Mouse (Mus musculus): Measurements from ENCODE around the gene Cpxm2. TPM values are rescaled to one million over a fixed set of nuclear protein-coding genes. Genes with fewer than 3 reads are reported as not detected.

The Cpxm2 gene
- polyA plus RNA-seq, 1 experiment from 2014 or later: 0.75 TPM

- Histone ChIP-seq H3K4me3 (no peak overlapping the region), H3K36me3 (no peaks in the 10 kb centered on the region), H3K4me1 (replicated peaks) (no peaks in the 10 kb centered on the region), H3K9me3 (no peaks in the 10 kb centered on the region), H3K27me3 (ENCODE audit: insufficient read depth, poor library complexity, severe bottlenecking) (no peaks in the 10 kb centered on the region), H3K27ac (no peak overlapping the region)
- WGBS: 85% methylated on average over 5 of the region's 5 CpGs
- no peak for DNase-seq (ENCODE audit: low spot score)
Measured at GRCm38 (mm10) chr7:132067951-132068350, 86.6 kb downstream of the Cpxm2 start.

GRCm38 (mm10) chr7:132067511-132067910 is 87.0 kb downstream of the Cpxm2 start:
- Histone ChIP-seq H3K27ac (no peak overlapping the region), H3K4me3 (no peak overlapping the region), H3K27me3 (ENCODE audit: insufficient read depth, poor library complexity, severe bottlenecking) (no peaks in the 10 kb centered on the region), H3K9me3 (no peaks in the 10 kb centered on the region), H3K36me3 (no peaks in the 10 kb centered on the region), H3K4me1 (replicated peaks) (no peaks in the 10 kb centered on the region)
- DNase-seq (ENCODE audit: low spot score): no peak
- 87% methylated on average over 5 of the region's 5 CpGs for WGBS

GRCm38 (mm10) chr7:132060116-132060515 is 94.4 kb downstream of the Cpxm2 start:
- Histone ChIP-seq H3K4me1 (replicated peaks) (no peaks in the 10 kb centered on the region), H3K9me3 (no peaks in the 10 kb centered on the region), H3K27ac (no peak overlapping the region), H3K27me3 (ENCODE audit: insufficient read depth, poor library complexity, severe bottlenecking) (no peaks in the 10 kb centered on the region), H3K36me3 (no peaks in the 10 kb centered on the region), H3K4me3 (no peak overlapping the region)
- 82% methylated on average over 7 of the region's 7 CpGs for WGBS
- no peak for DNase-seq (ENCODE audit: low spot score)

GRCm38 (mm10) chr7:132056565-132056964 is 98.0 kb downstream of the Cpxm2 start:
- WGBS: 73% methylated on average over 7 of the region's 7 CpGs

GRCm38 (mm10) chr7:132046662-132047061 is 107.9 kb downstream of the Cpxm2 start:
- 71% methylated on average over 4 of the region's 4 CpGs for WGBS
- Histone ChIP-seq H3K9me3 (no peaks in the 10 kb centered on the region), H3K4me3 (no peak overlapping the region), H3K4me1 (replicated peaks) (peaks cover 9% of the 10 kb centered on the region; the same call in 1 of the 2 replicates), H3K27me3 (ENCODE audit: insufficient read depth, poor library complexity, severe bottlenecking) (no peaks in the 10 kb centered on the region), H3K27ac (no peak overlapping the region), H3K36me3 (no peaks in the 10 kb centered on the region)
- no peak for DNase-seq (ENCODE audit: low spot score)

More at GRCm38 (mm10) chr7:132056565-132056964, 98.0 kb downstream of the Cpxm2 start:
- H3K4me3 ChIP-seq: no peak overlapping the region
- no peaks in the 10 kb centered on the region for H3K4me1 ChIP-seq (replicated peaks)
- DNase-seq (ENCODE audit: low spot score): no peak
- H3K9me3 ChIP-seq: no peaks in the 10 kb centered on the region
- no peaks in the 10 kb centered on the region for H3K27me3 ChIP-seq (ENCODE audit: insufficient read depth, poor library complexity, severe bottlenecking)
- H3K27ac ChIP-seq: no peak overlapping the region
- H3K36me3 ChIP-seq: no peaks in the 10 kb centered on the region

GRCm38 (mm10) chr7:132031940-132032531 is 122.5 kb downstream of the Cpxm2 start:
- DNase-seq (ENCODE audit: low spot score): no peak
- no peaks in the 10 kb centered on the region for H3K9me3 ChIP-seq
- H3K36me3 ChIP-seq: no peaks in the 10 kb centered on the region
- no peak overlapping the region for H3K4me3 ChIP-seq
- peaks cover 18% of the 10 kb centered on the region; the same call in 1 of the 2 replicates for H3K27me3 ChIP-seq (ENCODE audit: insufficient read depth, poor library complexity, severe bottlenecking)
- WGBS: 65% methylated on average over 6 of the region's 6 CpGs
- H3K27ac ChIP-seq: no peak overlapping the region
- H3K4me1 ChIP-seq (replicated peaks): peaks cover 17% of the 10 kb centered on the region

GRCm38 (mm10) chr7:132026671-132027070 is 127.9 kb downstream of the Cpxm2 start:
- H3K9me3 ChIP-seq: no peaks in the 10 kb centered on the region
- H3K27ac ChIP-seq: no peak overlapping the region
- 0 out of 2 replicates have a peak, but pooled peaks cover 8% of the 10 kb centered on the region for H3K4me1 ChIP-seq (replicated peaks)
- WGBS: 79% methylated on average over 6 of the region's 6 CpGs
- no peak overlapping the region for H3K4me3 ChIP-seq
- 0 out of 2 replicates have a peak, but pooled peaks cover 13% of the 10 kb centered on the region for H3K27me3 ChIP-seq (ENCODE audit: insufficient read depth, poor library complexity, severe bottlenecking)
- H3K36me3 ChIP-seq: no peaks in the 10 kb centered on the region
- DNase-seq (ENCODE audit: low spot score): no peak

GRCm38 (mm10) chr7:132025591-132025990 is 128.9 kb downstream of the Cpxm2 start:
- no peak overlapping the region for H3K27ac ChIP-seq

GRCm38 (mm10) chr7:132015933-132016332 is 138.6 kb downstream of the Cpxm2 start:
- no peaks in the 10 kb centered on the region for H3K27me3 ChIP-seq (ENCODE audit: insufficient read depth, poor library complexity, severe bottlenecking)
- H3K4me3 ChIP-seq: no peak overlapping the region
- no peak for DNase-seq (ENCODE audit: low spot score)
- 76% methylated on average over 3 of the region's 3 CpGs for WGBS
- no peaks in the 10 kb centered on the region for H3K36me3 ChIP-seq
- no peaks in the 10 kb centered on the region for H3K9me3 ChIP-seq
- H3K4me1 ChIP-seq (replicated peaks): peaks cover 32% of the 10 kb centered on the region
- H3K27ac ChIP-seq: no peak overlapping the region

More at GRCm38 (mm10) chr7:132025591-132025990, 128.9 kb downstream of the Cpxm2 start:
- 66% methylated on average over 6 of the region's 6 CpGs for WGBS
- DNase-seq (ENCODE audit: low spot score): no peak
- Histone ChIP-seq H3K4me3 (no peak overlapping the region), H3K4me1 (replicated peaks) (0 out of 2 replicates have a peak, but pooled peaks cover 7% of the 10 kb centered on the region), H3K36me3 (no peaks in the 10 kb centered on the region), H3K27me3 (ENCODE audit: insufficient read depth, poor library complexity, severe bottlenecking) (0 out of 2 replicates have a peak, but pooled peaks cover 11% of the 10 kb centered on the region), H3K9me3 (no peaks in the 10 kb centered on the region)

- Histone ChIP-seq H3K9me3 (no peaks in the 10 kb centered on the region), H3K4me3 (no peak overlapping the region), H3K4me1 (replicated peaks) (peaks cover 32% of the 10 kb centered on the region), H3K36me3 (no peaks in the 10 kb centered on the region), H3K27me3 (ENCODE audit: insufficient read depth, poor library complexity, severe bottlenecking) (no peaks in the 10 kb centered on the region), H3K27ac (no peak overlapping the region)
- peak; percentile 18 for DNase-seq (ENCODE audit: low spot score)
- 10% methylated on average over 3 of the region's 3 CpGs for WGBS
Measured at GRCm38 (mm10) chr7:132015193-132015592, 139.3 kb downstream of the Cpxm2 start.

- WGBS: 83% methylated on average over 5 of the region's 5 CpGs
Measured at GRCm38 (mm10) chr7:132013970-132014369, 140.6 kb downstream of the Cpxm2 start.

GRCm38 (mm10) chr7:132012969-132013679 is 141.4 kb downstream of the Cpxm2 start:
- H3K27ac ChIP-seq: peak overlapping the region; percentile 45; the same call in 1 of the 2 replicates
- H3K4me3 ChIP-seq: no peak overlapping the region
- peaks cover 32% of the 10 kb centered on the region for H3K4me1 ChIP-seq (replicated peaks)
- no peaks in the 10 kb centered on the region for H3K27me3 ChIP-seq (ENCODE audit: insufficient read depth, poor library complexity, severe bottlenecking)
- WGBS: 39% methylated on average over 1 of the region's 1 CpGs
- no peaks in the 10 kb centered on the region for H3K36me3 ChIP-seq
- DNase-seq (ENCODE audit: low spot score): no peak
- no peaks in the 10 kb centered on the region for H3K9me3 ChIP-seq

More at GRCm38 (mm10) chr7:132013970-132014369, 140.6 kb downstream of the Cpxm2 start:
- Histone ChIP-seq H3K36me3 (no peaks in the 10 kb centered on the region), H3K4me1 (replicated peaks) (peaks cover 32% of the 10 kb centered on the region), H3K27ac (no peak overlapping the region), H3K9me3 (no peaks in the 10 kb centered on the region), H3K4me3 (no peak overlapping the region), H3K27me3 (ENCODE audit: insufficient read depth, poor library complexity, severe bottlenecking) (no peaks in the 10 kb centered on the region)
- no peak for DNase-seq (ENCODE audit: low spot score)

GRCm38 (mm10) chr7:132009002-132009401 is 145.5 kb downstream of the Cpxm2 start:
- no peak overlapping the region for H3K4me3 ChIP-seq
- H3K36me3 ChIP-seq: no peaks in the 10 kb centered on the region
- no peaks in the 10 kb centered on the region for H3K27me3 ChIP-seq (ENCODE audit: insufficient read depth, poor library complexity, severe bottlenecking)
- WGBS: 86% methylated on average over 7 of the region's 7 CpGs
- no peak overlapping the region for H3K27ac ChIP-seq
- no peak for DNase-seq (ENCODE audit: low spot score)
- H3K4me1 ChIP-seq (replicated peaks): peaks cover 18% of the 10 kb centered on the region
- no peaks in the 10 kb centered on the region for H3K9me3 ChIP-seq
